ENCODE assay signal across 11 mouse cellular contexts in genomic region chr5:9344581-9344980, GRCm38 (mm10).
DNase-seq lines count a peak whose midpoint lies in the region; ATAC-seq lines count a peak whose summit lies in the region.
"Had no signal": no experiment of that assay in that cellular context is flagged by ENCODE, and none has a peak within 500 bp of the region (broad histone marks: within the 10 kb centered on the region; RNA-seq: fewer than 3 reads in every experiment).

No protein-coding gene starts in this region.

- no peak for DNase-seq in hindbrain, embryonic 11.5 days (ENCODE audit: low spot score)
- DNase-seq in hindbrain, embryonic 10.5 days (ENCODE audit: low spot score): no peak
- peak; percentile 32 to 36 for DNase-seq in cerebellum, postnatal 25 days
- no peak for DNase-seq in heart, postnatal 25 days (ENCODE audit: low spot score)
- DNase-seq in heart, adult 9 months (ENCODE audit: low spot score in 2 of 2): no peak
- no peak for DNase-seq in right cerebral cortex, postnatal 25 days
- DNase-seq: lung, adult 2 months; thymus, postnatal 14 days had no signal

- H3K27ac ChIP-seq in hindbrain, embryonic 11.5 days (ENCODE audit: low read depth, low read length): peak overlapping the region; percentile 12; the same call in 1 of the 2 replicates
- H3K27ac ChIP-seq in hindbrain, embryonic 10.5 days: no peak overlapping the region; the same call in 1 of the 2 replicates
- H3K27ac ChIP-seq in hindbrain, embryonic 13.5 days: peak overlapping the region; percentile 82
- H3K27ac ChIP-seq in neural tube, embryonic 13.5 days (replicated peaks): peak overlapping the region; percentile 84
- H3K27ac ChIP-seq: limb, embryonic 13.5 days had no signal

- no peaks in the 10 kb centered on the region for H3K4me1 ChIP-seq in hindbrain, embryonic 11.5 days (replicated peaks; ENCODE audit: control insufficient read depth, insufficient read depth, low read length)
- H3K4me1 ChIP-seq in hindbrain, embryonic 10.5 days (replicated peaks): peaks cover 2% of the 10 kb centered on the region; the same call in 1 of the 2 replicates
- H3K4me1 ChIP-seq in hindbrain, embryonic 13.5 days (replicated peaks): peaks cover 33% of the 10 kb centered on the region
- H3K4me1 ChIP-seq in neural tube, embryonic 13.5 days (replicated peaks): peaks cover 34% of the 10 kb centered on the region
- H3K4me1 ChIP-seq: limb, embryonic 13.5 days had no signal

- no peak overlapping the region for H3K4me2 ChIP-seq in hindbrain, embryonic 11.5 days (replicated peaks; ENCODE audit: low read depth, low read length)
- H3K4me2 ChIP-seq in hindbrain, embryonic 13.5 days: no peak overlapping the region
- no peak overlapping the region for H3K4me2 ChIP-seq in neural tube, embryonic 13.5 days
- H3K4me2 ChIP-seq: limb, embryonic 13.5 days had no signal

- no peaks in the 10 kb centered on the region for H3K36me3 ChIP-seq in hindbrain, embryonic 11.5 days (ENCODE audit: control insufficient read depth, insufficient read depth, low read length)
- no peaks in the 10 kb centered on the region for H3K36me3 ChIP-seq in hindbrain, embryonic 10.5 days
- no peaks in the 10 kb centered on the region for H3K36me3 ChIP-seq in hindbrain, embryonic 13.5 days
- H3K36me3 ChIP-seq in neural tube, embryonic 13.5 days: no peaks in the 10 kb centered on the region
- H3K36me3 ChIP-seq: limb, embryonic 13.5 days had no signal

- WGBS in hindbrain, embryonic 11.5 days: 69% methylated on average over 5 of the region's 5 CpGs
- WGBS in hindbrain, embryonic 10.5 days: 72% methylated on average over 5 of the region's 5 CpGs
- 48% methylated on average over 5 of the region's 5 CpGs for whole genome bisulfite sequencing in hindbrain, embryonic 13.5 days
- 50% methylated on average over 5 of the region's 5 CpGs for WGBS in neural tube, embryonic 13.5 days

- no peaks in the 10 kb centered on the region for H3K9me3 ChIP-seq in hindbrain, embryonic 11.5 days (ENCODE audit: control insufficient read depth, low read length)
- no peaks in the 10 kb centered on the region for H3K9me3 ChIP-seq in hindbrain, embryonic 10.5 days
- no peaks in the 10 kb centered on the region for H3K9me3 ChIP-seq in hindbrain, embryonic 13.5 days
- H3K9me3 ChIP-seq in neural tube, embryonic 13.5 days: no peaks in the 10 kb centered on the region
- H3K9me3 ChIP-seq: limb, embryonic 13.5 days had no signal

- no peaks in the 10 kb centered on the region for H3K27me3 ChIP-seq in hindbrain, embryonic 11.5 days (ENCODE audit: control insufficient read depth, insufficient read depth, low read length)
- H3K27me3 ChIP-seq in hindbrain, embryonic 10.5 days (ENCODE audit: insufficient read depth, poor library complexity, severe bottlenecking): no peaks in the 10 kb centered on the region
- H3K27me3 ChIP-seq in hindbrain, embryonic 13.5 days: no peaks in the 10 kb centered on the region
- H3K27me3 ChIP-seq in neural tube, embryonic 13.5 days: no peaks in the 10 kb centered on the region
- H3K27me3 ChIP-seq: limb, embryonic 13.5 days had no signal

- ATAC-seq in hindbrain, embryonic 11.5 days (ENCODE audit: low FRiP score): peak; percentile 75
- ATAC-seq in hindbrain, embryonic 13.5 days (ENCODE audit: low FRiP score): peak; percentile 84
- ATAC-seq in neural tube, embryonic 13.5 days (ENCODE audit: low read depth): peak; percentile 68

- H3K4me3 ChIP-seq in hindbrain, embryonic 11.5 days (ENCODE audit: low read depth, low read length): no peak overlapping the region
- no peak overlapping the region for H3K4me3 ChIP-seq in hindbrain, embryonic 10.5 days
- no peak overlapping the region for H3K4me3 ChIP-seq in hindbrain, embryonic 13.5 days
- H3K4me3 ChIP-seq in neural tube, embryonic 13.5 days: no peak overlapping the region
- H3K4me3 ChIP-seq: limb, embryonic 13.5 days had no signal

- no peak overlapping the region for H3K9ac ChIP-seq in hindbrain, embryonic 11.5 days (ENCODE audit: low read depth, low read length)
- H3K9ac ChIP-seq in hindbrain, embryonic 13.5 days: no peak overlapping the region
- 0 out of 2 replicates have a peak overlapping the region, but pooled peaks have one; percentile 31 for H3K9ac ChIP-seq in neural tube, embryonic 13.5 days
- H3K9ac ChIP-seq: limb, embryonic 13.5 days had no signal

- intact Hi-C loops in heart, postnatal 25 days (cut with DNase I): no loop called here

Comparison
In these comparisons a context has a peak if more than half of its experiments do, and no peak if none do; other contexts are left out.
1. DNase-seq: peak in cerebellum, postnatal 25 days (2 of 2); none in hindbrain, embryonic 11.5 days (single experiment), hindbrain, embryonic 10.5 days (single experiment), heart, postnatal 25 days (single experiment), heart, adult 9 months (0 of 2) and right cerebral cortex, postnatal 25 days (single experiment).
2. Peak in every context shown above with its lines, with median percentiles within 50 percentile points of each other: ATAC-seq.